Mouse (Mus musculus) spleen, adult 18-20 months (tissue): Measurements from ENCODE around the gene Gm17535.
"Not testable (repeated sequence)": the region's sequence is repeated elsewhere in the genome, so short reads cannot be mapped to it uniquely, and the experiment has no call there.

Source experiments
- DNase-seq, 2 experiments: peaks; one replicate each; pipeline ENCODE4 v3.0.0; 2022; ENCODE audit warnings: mixed read lengths in 2 of 2

Gene Gm17535

GRCm38 (mm10) chr9:3024912-3025467, 9.4 kb upstream of the Gm17535 start, which contains the start of gene Gm10717:
Gene Gm10717 (plus strand): TSS chr9:3025417.
- peak in 1 of 2 experiments; percentile 11 for DNase-seq

GRCm38 (mm10) chr9:3025653-3026052, 8.7 kb upstream of the Gm17535 start:
- peak; percentile 48 to 62 for DNase-seq

DNA sequence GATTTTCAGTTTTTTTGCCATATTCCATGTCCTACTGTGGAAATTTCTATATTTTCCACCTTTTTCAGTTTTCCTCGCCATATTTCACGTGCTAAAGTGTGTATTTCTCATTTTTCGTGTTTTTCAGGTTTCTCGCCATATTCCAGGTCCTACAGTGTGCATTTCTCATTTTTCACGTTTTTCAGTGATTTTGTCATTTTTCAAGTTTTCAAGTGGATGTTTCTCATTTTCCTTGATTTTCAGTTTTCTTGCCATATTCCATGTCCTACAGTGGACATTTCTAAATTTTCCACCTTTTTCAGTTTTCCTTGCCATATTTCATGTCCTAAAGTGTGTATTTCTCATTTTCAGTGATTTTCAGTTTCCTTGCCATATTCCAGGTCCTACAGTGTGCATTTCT, 8.3 kb upstream of the Gm17535 start:
- not testable (repeated sequence) for DNase-seq

DNA sequence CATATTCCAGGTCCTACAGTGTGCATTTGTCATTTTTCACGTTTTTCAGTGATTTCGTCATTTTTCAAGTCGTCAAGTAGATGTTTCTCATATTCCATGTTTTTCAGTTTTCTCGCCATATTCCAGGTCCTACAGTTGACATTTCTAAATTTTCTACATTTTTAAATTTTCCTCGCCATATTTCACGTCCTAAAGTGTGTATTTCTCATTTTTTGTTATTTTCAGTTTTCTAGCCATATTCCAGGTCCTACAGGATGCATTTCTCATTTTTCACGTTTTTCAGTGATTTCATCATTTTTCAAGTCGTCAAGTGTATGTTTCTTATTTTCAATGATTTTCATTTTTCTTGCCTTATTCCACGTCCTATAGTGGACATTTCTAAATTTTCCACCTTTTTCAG, 7.7 kb upstream of the Gm17535 start:
- DNase-seq = not testable (repeated sequence)

- not testable (repeated sequence) for DNase-seq
These were observed 7.2 kb upstream of the Gm17535 start for GRCm38 (mm10) chr9:3027200-3027599.

DNA sequence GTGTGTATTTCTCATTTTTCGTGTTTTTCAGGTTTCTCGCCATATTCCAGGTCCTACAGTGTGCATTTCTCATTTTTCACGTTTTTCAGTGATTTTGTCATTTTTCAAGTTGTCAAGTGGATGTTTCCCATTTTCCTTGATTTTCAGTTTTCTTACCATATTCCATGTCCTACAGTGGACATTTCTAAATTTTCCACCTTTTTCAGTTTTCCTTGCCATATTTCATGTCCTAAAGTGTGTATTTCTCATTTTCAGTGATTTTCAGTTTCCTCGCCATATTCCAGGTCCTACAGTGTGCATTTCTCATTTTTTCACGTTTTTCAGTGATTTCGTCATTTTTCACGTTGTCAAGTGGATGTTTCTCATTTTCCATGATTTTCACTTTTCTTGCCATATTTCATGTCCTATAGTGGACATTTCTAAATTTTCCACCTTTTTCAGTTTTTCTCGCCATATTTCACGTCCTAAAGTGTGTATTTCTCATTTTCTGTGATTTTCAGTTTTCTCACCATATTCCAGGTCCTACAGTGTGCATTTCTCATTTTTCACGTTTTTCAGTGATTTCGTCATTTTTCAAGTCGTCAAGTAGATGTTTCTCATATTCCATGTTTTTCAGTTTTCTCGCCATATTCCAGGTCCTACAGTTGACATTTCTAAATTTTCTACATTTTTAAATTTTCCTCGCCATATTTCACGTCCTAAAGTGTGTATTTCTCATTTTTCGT, 5.0 kb upstream of the Gm17535 start:
- peak in 1 of 2 experiments; percentile 11 for DNase-seq

DNA sequence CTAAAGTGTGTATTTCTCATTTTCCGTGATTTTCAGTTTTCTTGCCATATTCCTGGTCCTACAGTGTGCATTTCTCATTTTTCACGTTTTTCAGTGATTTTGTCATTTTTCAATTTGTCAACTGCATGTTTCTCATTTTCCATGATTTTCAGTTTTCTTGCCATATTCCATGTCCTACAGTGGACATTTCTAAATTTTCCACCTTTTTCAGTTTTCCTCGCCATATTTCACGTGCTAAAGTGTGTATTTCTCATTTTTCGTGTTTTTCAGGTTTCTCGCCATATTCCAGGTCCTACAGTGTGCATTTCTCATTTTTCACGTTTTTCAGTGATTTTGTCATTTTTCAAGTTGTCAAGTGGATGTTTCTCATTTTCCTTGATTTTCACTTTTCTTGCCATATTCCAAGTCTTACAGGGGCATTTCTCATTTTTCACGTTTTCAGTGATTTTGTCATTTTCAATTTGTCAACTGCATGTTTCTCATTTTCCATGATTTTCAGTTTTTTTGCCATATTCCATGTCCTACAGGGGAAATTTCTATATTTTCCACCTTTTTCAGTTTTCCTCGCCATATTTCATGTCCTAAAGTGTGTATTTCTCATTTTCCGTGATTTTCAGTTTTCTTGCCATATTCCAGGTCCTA, 3.6 kb upstream of the Gm17535 start:
- DNase-seq = not testable (repeated sequence)

DNA sequence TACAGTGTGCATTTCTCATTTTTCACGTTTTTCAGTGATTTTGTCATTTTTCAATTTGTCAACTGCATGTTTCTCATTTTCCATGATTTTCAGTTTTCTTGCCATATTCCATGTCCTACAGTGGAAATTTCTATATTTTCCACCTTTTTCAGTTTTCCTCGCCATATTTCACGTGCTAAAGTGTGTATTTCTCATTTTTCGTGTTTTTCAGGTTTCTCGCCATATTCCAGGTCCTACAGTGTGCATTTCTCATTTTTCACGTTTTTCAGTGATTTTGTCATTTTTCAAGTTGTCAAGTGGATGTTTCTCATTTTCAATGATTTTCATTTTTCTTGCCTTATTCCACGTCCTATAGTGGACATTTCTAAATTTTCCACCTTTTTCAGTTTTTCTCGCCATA, 2.2 kb downstream of the Gm17535 start, which contains the start of gene Gm10715:
TSS of gene Gm10715 (plus strand) at position 301 of the 400 bp plus-strand sequence.
- DNase-seq = not testable (repeated sequence)

GRCm38 (mm10) chr9:3038161-3038560, 3.8 kb downstream of the Gm17535 start:
- DNase-seq = not testable (repeated sequence)
